ENCODE assay signal across 8 mouse cellular contexts in the genomic region with DNA sequence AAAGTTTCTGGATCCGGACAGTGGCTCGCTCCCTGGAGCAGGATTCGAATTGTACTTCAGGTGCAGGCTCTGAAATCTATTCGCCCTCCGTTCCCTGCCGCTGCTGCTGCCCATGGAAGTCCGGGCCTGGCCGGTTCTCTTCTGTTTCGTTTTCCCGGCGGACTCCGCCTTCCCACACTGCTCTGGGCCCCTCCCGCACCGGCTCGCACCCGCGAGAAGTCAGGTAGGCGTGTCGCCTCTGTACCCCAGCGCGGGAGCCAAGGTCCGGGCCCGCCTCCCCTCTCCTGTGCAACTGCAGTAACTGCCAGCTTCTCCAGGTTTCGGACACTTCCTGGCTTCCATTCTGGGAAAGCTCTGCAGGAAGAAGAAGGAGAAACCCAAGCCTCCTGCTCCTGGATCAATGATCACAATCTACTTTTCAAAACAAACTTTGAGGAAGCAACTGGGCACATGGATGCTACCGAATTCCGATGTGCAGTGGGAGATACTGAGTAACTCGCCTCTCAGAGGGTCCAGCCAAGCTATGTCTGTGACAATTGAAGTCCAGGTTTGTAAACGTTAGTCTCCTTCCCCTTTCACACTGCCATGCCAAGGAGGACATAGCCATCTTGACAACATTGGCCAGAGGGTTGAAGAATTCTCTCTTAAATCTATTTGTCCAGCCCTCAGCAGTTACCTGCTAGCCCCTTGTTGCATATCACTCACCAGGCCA. TPM values are rescaled to one million over a fixed set of nuclear protein-coding genes. Genes with fewer than 3 reads are reported as not detected.
DNase-seq lines count a peak whose midpoint lies in the region; ATAC-seq and TF ChIP-seq lines count a peak whose summit lies in the region.

TSS of gene Eif2ak2 (minus strand) at position 173 of the 712 bp plus-strand sequence.

- ATAC-seq in cerebellum, adult (ENCODE audit: insufficient number of reproducible peaks, low FRiP score, low TSS enrichment), result peak; percentile 84
- peak; percentile 91 for ATAC-seq in forebrain, embryonic 12.5 days (ENCODE audit: low FRiP score)
- peak; percentile 99 for ATAC-seq in heart, postnatal 0 days (ENCODE audit: insufficient read depth, low read depth)
- peak; percentile 98 for ATAC-seq in liver, embryonic 15.5 days (ENCODE audit: insufficient read depth)
- peak; percentile 90 for ATAC-seq in neural tube, embryonic 12.5 days (ENCODE audit: low FRiP score, low read depth)

- TF ChIP-seq POLR2A in ES-Bruce4 (IDR thresholded peaks at IDR 0.05; ENCODE audit: insufficient read depth, low read length), result peak; percentile 46
- peak; percentile 57 for TF ChIP-seq POLR2A in testis, adult 2 months (IDR thresholded peaks at IDR 0.05; ENCODE audit: control insufficient read depth, low read depth, low read length)

- no peak for TF ChIP-seq CTCF in ES-Bruce4 (IDR thresholded peaks at IDR 0.05; ENCODE audit: low read depth, low read length)
- no peak for TF ChIP-seq CTCF in heart, postnatal 0 days (IDR thresholded peaks at IDR 0.05; ENCODE audit: low read depth)
- TF ChIP-seq CTCF in testis, adult 2 months (IDR thresholded peaks at IDR 0.05; ENCODE audit: control insufficient read depth, insufficient read depth, insufficient replicate concordance, low read depth, low read length), result no peak

- H3K27me3 ChIP-seq in ES-Bruce4 (ENCODE audit: control insufficient read depth, insufficient read depth, low read length, poor library complexity, severe bottlenecking), result no peaks in the 10 kb centered on the region
- H3K27me3 ChIP-seq in forebrain, embryonic 12.5 days, result no peaks in the 10 kb centered on the region
- H3K27me3 ChIP-seq in heart, postnatal 0 days (ENCODE audit: control insufficient read depth, insufficient read depth, low read length), result no peaks in the 10 kb centered on the region
- H3K27me3 ChIP-seq in liver, embryonic 15.5 days, result no peaks in the 10 kb centered on the region
- no peaks in the 10 kb centered on the region for H3K27me3 ChIP-seq in neural tube, embryonic 12.5 days (replicated peaks)
- no peaks in the 10 kb centered on the region for H3K27me3 ChIP-seq in testis, adult 2 months (ENCODE audit: control insufficient read depth, insufficient read depth, low read length)

- no peaks in the 10 kb centered on the region for H3K9me3 ChIP-seq in ES-Bruce4 (replicated peaks; ENCODE audit: control insufficient read depth, insufficient read depth, low read length, poor library complexity, severe bottlenecking)
- H3K9me3 ChIP-seq in forebrain, embryonic 12.5 days, result no peaks in the 10 kb centered on the region
- H3K9me3 ChIP-seq in heart, postnatal 0 days (replicated peaks; ENCODE audit: control insufficient read depth, low read length), result peaks cover 5% of the 10 kb centered on the region; the same call in 1 of the 2 replicates
- H3K9me3 ChIP-seq in liver, embryonic 15.5 days (replicated peaks), result no peaks in the 10 kb centered on the region
- H3K9me3 ChIP-seq in neural tube, embryonic 12.5 days, result peaks cover 4% of the 10 kb centered on the region; the same call in 1 of the 2 replicates

- H3K9ac ChIP-seq in ES-Bruce4 (ENCODE audit: low read depth, poor library complexity, severe bottlenecking), result peak within 1 kb of the TSS; percentile 79
- H3K9ac ChIP-seq in forebrain, embryonic 12.5 days, result peak within 1 kb of the TSS; percentile 47
- peak within 1 kb of the TSS; percentile 78 for H3K9ac ChIP-seq in heart, postnatal 0 days (replicated peaks; ENCODE audit: low read depth, low read length)
- peak within 1 kb of the TSS; percentile 79 for H3K9ac ChIP-seq in liver, embryonic 15.5 days
- H3K9ac ChIP-seq in neural tube, embryonic 12.5 days, result peak within 1 kb of the TSS; percentile 58

- TF ChIP-seq EP300 in ES-Bruce4 (IDR thresholded peaks at IDR 0.05; ENCODE audit: insufficient read depth, low read depth, low read length), result no peak
- 0 out of 2 replicates have a peak, but pooled peaks have one; percentile 40 for TF ChIP-seq EP300 in heart, postnatal 0 days (IDR thresholded peaks at IDR 0.05; ENCODE audit: low read depth)

- peak within 1 kb of the TSS; percentile 64 for H3K4me2 ChIP-seq in forebrain, embryonic 12.5 days
- peak within 1 kb of the TSS; percentile 69 for H3K4me2 ChIP-seq in heart, postnatal 0 days (ENCODE audit: low read depth, low read length)
- peak within 1 kb of the TSS; percentile 79 for H3K4me2 ChIP-seq in liver, embryonic 15.5 days
- H3K4me2 ChIP-seq in neural tube, embryonic 12.5 days (replicated peaks), result peak within 1 kb of the TSS; percentile 82

- 3% methylated on average over 28 of the region's 28 CpGs for WGBS in forebrain, embryonic 12.5 days
- WGBS in heart, postnatal 0 days, result under 1% methylated on average over 28 of the region's 28 CpGs
- WGBS in liver, embryonic 15.5 days (ENCODE audit: insufficient replicate concordance), result under 1% methylated on average over 28 of the region's 28 CpGs
- 3% methylated on average over 28 of the region's 28 CpGs for WGBS in neural tube, embryonic 12.5 days

- DNase-seq in heart, postnatal 0 days (ENCODE audit: low spot score), result peak; percentile 82
- peak; percentile 94 to 95 for DNase-seq in kidney, postnatal 36 days

- peaks cover 2% of the 10 kb centered on the region for H3K4me1 ChIP-seq in ES-Bruce4 (ENCODE audit: control insufficient read depth, insufficient read depth, low read length)
- H3K4me1 ChIP-seq in forebrain, embryonic 12.5 days, result peaks cover 16% of the 10 kb centered on the region
- H3K4me1 ChIP-seq in heart, postnatal 0 days (ENCODE audit: control insufficient read depth, insufficient read depth), result peaks cover 11% of the 10 kb centered on the region; the same call in 1 of the 2 replicates
- H3K4me1 ChIP-seq in liver, embryonic 15.5 days (replicated peaks), result peaks cover 26% of the 10 kb centered on the region
- H3K4me1 ChIP-seq in neural tube, embryonic 12.5 days, result peaks cover 18% of the 10 kb centered on the region
- peaks cover 7% of the 10 kb centered on the region for H3K4me1 ChIP-seq in testis, adult 2 months (ENCODE audit: control insufficient read depth, insufficient read depth, low read length)

- H3K36me3 ChIP-seq in ES-Bruce4 (ENCODE audit: control insufficient read depth, insufficient read depth, low read length, poor library complexity, severe bottlenecking), result no peaks in the 10 kb centered on the region
- H3K36me3 ChIP-seq in forebrain, embryonic 12.5 days (replicated peaks), result peaks cover 3% of the 10 kb centered on the region; the same call in 1 of the 2 replicates
- peaks cover 15% of the 10 kb centered on the region for H3K36me3 ChIP-seq in heart, postnatal 0 days (replicated peaks; ENCODE audit: control insufficient read depth, insufficient read depth, low read length)
- peaks cover 16% of the 10 kb centered on the region for H3K36me3 ChIP-seq in liver, embryonic 15.5 days (replicated peaks)
- H3K36me3 ChIP-seq in neural tube, embryonic 12.5 days, result no peaks in the 10 kb centered on the region
- no peaks in the 10 kb centered on the region for H3K36me3 ChIP-seq in testis, adult 2 months (ENCODE audit: control insufficient read depth, insufficient read depth, low read length)

- peak within 1 kb of the TSS; percentile 79 for H3K4me3 ChIP-seq in ES-Bruce4 (ENCODE audit: low read depth, low read length)
- H3K4me3 ChIP-seq in forebrain, embryonic 12.5 days (replicated peaks), result peak within 1 kb of the TSS; percentile 45
- peak within 1 kb of the TSS; percentile 74 for H3K4me3 ChIP-seq in heart, postnatal 0 days (ENCODE audit: low read depth, low read length)
- H3K4me3 ChIP-seq in liver, embryonic 15.5 days (replicated peaks), result peak within 1 kb of the TSS; percentile 87
- peak within 1 kb of the TSS; percentile 45 for H3K4me3 ChIP-seq in neural tube, embryonic 12.5 days
- peak within 1 kb of the TSS; percentile 92 for H3K4me3 ChIP-seq in testis, adult 2 months (ENCODE audit: control insufficient read depth, low read depth, low read length)

- H3K27ac ChIP-seq in ES-Bruce4 (ENCODE audit: insufficient read depth, low read length), result no peak within 1 kb of the TSS
- 0 out of 2 replicates have a peak within 1 kb of the TSS, but pooled peaks have one; percentile 0 for H3K27ac ChIP-seq in forebrain, embryonic 12.5 days
- H3K27ac ChIP-seq in heart, postnatal 0 days (ENCODE audit: low read depth), result peak within 1 kb of the TSS; percentile 82
- H3K27ac ChIP-seq in liver, embryonic 15.5 days (replicated peaks), result peak within 1 kb of the TSS; percentile 70
- no peak within 1 kb of the TSS for H3K27ac ChIP-seq in neural tube, embryonic 12.5 days
- H3K27ac ChIP-seq in testis, adult 2 months (ENCODE audit: control insufficient read depth, insufficient read depth, low read depth, low read length), result peak within 1 kb of the TSS; percentile 60

RNA-seq across cellular contexts. Expression of gene Eif2ak2, which starts in this region (rescaled TPM):
- 21.0 and 22.4 TPM in 2 replicates for polyA plus RNA-seq in ES-Bruce4 (2011; ENCODE audit: insufficient read depth, insufficient read length, low read depth, missing spikeins)
- 6.5 and 7.4 TPM in 2 replicates for polyA plus RNA-seq in forebrain, embryonic 12.5 days (2016; fragmentation: Nextera tagmentation; extraction: Ambion mirVana)
- total RNA-seq in heart, postnatal 0 days (2014; rRNA removed; ENCODE audit: low replicate concordance), result 4.7 and 15.6 TPM in 2 replicates
- 7.4 and 11.6 TPM in 2 replicates for polyA plus RNA-seq in heart, postnatal 0 days (2015; fragmentation: Nextera tagmentation; extraction: Ambion mirVana)
- polyA plus RNA-seq in liver, embryonic 15.5 days (2015; fragmentation: Nextera tagmentation; extraction: Ambion mirVana), result 7.2 and 7.7 TPM in 2 replicates
- polyA plus RNA-seq in neural tube, embryonic 12.5 days (2016; fragmentation: Nextera tagmentation; extraction: Ambion mirVana), result 4.3 and 5.5 TPM in 2 replicates
- 3.8 and 4.1 TPM in 2 replicates for polyA plus RNA-seq in testis, adult 2 months (2012; rRNA removed)

Comparison
In these comparisons a context has a peak if more than half of its experiments do, and no peak if none do; other contexts are left out.
1. H3K27ac ChIP-seq: peak in forebrain, embryonic 12.5 days (single experiment), heart, postnatal 0 days (single experiment), liver, embryonic 15.5 days (single experiment) and testis, adult 2 months (single experiment); none in ES-Bruce4 (single experiment) and neural tube, embryonic 12.5 days (single experiment).
2. Peak in every context shown above with its lines, with median percentiles within 50 percentile points of each other: H3K4me3 ChIP-seq, H3K9ac ChIP-seq, ATAC-seq and H3K4me2 ChIP-seq.